Mouse (Mus musculus) MEL (cell line): ENCODE measurements around the gene Ppm1d. TPM values are rescaled to one million over a fixed set of nuclear protein-coding genes. Genes with fewer than 3 reads are reported as not detected.

Experiments used
- DNase-seq: peaks from one replicate; pipeline ENCODE4 v3.0.0; 2011; ENCODE audit warnings: low read depth, low spot score
- H3K27ac ChIP-seq: 2 replicates; pipeline ENCODE4 v1.5.1; 2012; ENCODE audit warnings: low read depth, mild to moderate bottlenecking, control low read depth, low read length, moderate library complexity; ENCODE audit not compliant: control insufficient read depth
- H3K27me3 ChIP-seq, 2 experiments: fragments of 150-350 bp in 1 of 2; sonication (generic) in 1 of 2; 2 replicates each; pipeline ENCODE4 v1.6.1; 2012; ENCODE audit warnings: low read length in 2 of 2, mild to moderate bottlenecking in 2 of 2, improper control_type of control experiment in 1 of 2, moderate library complexity in 1 of 2; ENCODE audit not compliant: insufficient read depth in 2 of 2, control insufficient read depth in 1 of 2
- H3K36me3 ChIP-seq, 2 experiments: 2 replicates each; pipeline ENCODE4 v1.6.1; 2012 to 2014; ENCODE audit warnings: low read length in 2 of 2, improper control_type of control experiment in 1 of 2, inconsistent platforms in 1 of 2, mild to moderate bottlenecking in 1 of 2; ENCODE audit not compliant: insufficient read depth in 2 of 2, control insufficient read depth in 1 of 2
- H3K4me1 ChIP-seq, 2 experiments: fragments of 150-350 bp in 1 of 2; sonication (generic) in 1 of 2; 2 replicates each; pipeline ENCODE4 v1.6.1; 2012; ENCODE audit warnings: low read length in 2 of 2, improper control_type of control experiment in 1 of 2, mild to moderate bottlenecking in 1 of 2; ENCODE audit not compliant: insufficient read depth in 2 of 2, control insufficient read depth in 1 of 2
- H3K4me3 ChIP-seq, 2 experiments: fragments of 150-350 bp in 1 of 2; sonication (generic) in 1 of 2; 2 replicates each; pipeline ENCODE4 v1.5.1; 2012; ENCODE audit warnings: low read depth in 2 of 2, low read length in 2 of 2, mild to moderate bottlenecking in 2 of 2, moderate library complexity in 2 of 2, control low read depth in 1 of 2, improper control_type of control experiment in 1 of 2; ENCODE audit not compliant: control insufficient read depth in 1 of 2, insufficient read depth in 1 of 2
- H3K79me2 ChIP-seq: 2 replicates; pipeline ENCODE4 v1.6.1; 2012; ENCODE audit warnings: mild to moderate bottlenecking, low read length, moderate library complexity; ENCODE audit not compliant: control insufficient read depth, poor library complexity, insufficient read depth
- H3K9ac ChIP-seq: 2 replicates; pipeline ENCODE4 v1.6.1; 2012; ENCODE audit warnings: low read depth, mild to moderate bottlenecking, control low read depth, low read length, moderate library complexity; ENCODE audit not compliant: control insufficient read depth, poor library complexity, severe bottlenecking
- H3K9me3 ChIP-seq: fragments of 150-350 bp; sonication (generic); replicated peaks from 2 replicates; pipeline ENCODE4 v1.6.1; 2012; ENCODE audit warnings: mild to moderate bottlenecking, low read length, improper control_type of control experiment, moderate library complexity; ENCODE audit not compliant: insufficient read depth
- BHLHE40 ChIP-seq: IDR thresholded peaks from 2 replicates; pipeline ENCODE4 v1.6.1; 2012; ENCODE audit warnings: low read depth, mild to moderate bottlenecking, inconsistent platforms, low read length, improper control_type of control experiment, borderline replicate concordance
- CHD1 ChIP-seq: IDR thresholded peaks from 2 replicates; pipeline ENCODE4 v1.6.1; 2012; ENCODE audit warnings: low read depth, mild to moderate bottlenecking, inconsistent platforms, low read length, improper control_type of control experiment
- CTCF ChIP-seq, 3 experiments: IDR thresholded peaks in 2 of 3; conservative IDR thresholded peaks in 1 of 3; 2 replicates each; pipeline ENCODE4 v1.5.1; 2011 to 2012; ENCODE audit warnings: low read length in 3 of 3, low read depth in 2 of 3, mild to moderate bottlenecking in 2 of 3, improper control_type of control experiment in 1 of 3, inconsistent platforms in 1 of 3, mixed read lengths in 1 of 3, moderate library complexity in 1 of 3; ENCODE audit not compliant: control insufficient read depth in 1 of 3, insufficient read depth in 1 of 3, poor library complexity in 1 of 3, severe bottlenecking in 1 of 3
- EP300 ChIP-seq, 2 experiments: IDR thresholded peaks; 2 replicates each; pipeline ENCODE4 v1.6.1; 2011; ENCODE audit warnings: improper control_type of control experiment in 2 of 2, low read length in 2 of 2, low read depth in 1 of 2, mild to moderate bottlenecking in 1 of 2
- ETS1 ChIP-seq: IDR thresholded peaks from 2 replicates; pipeline ENCODE4 v1.6.1; 2012; ENCODE audit warnings: low read depth, mild to moderate bottlenecking, inconsistent platforms, low read length, improper control_type of control experiment, moderate library complexity
- HCFC1 ChIP-seq: IDR thresholded peaks from 2 replicates; pipeline ENCODE4 v1.6.1; 2012; ENCODE audit warnings: low read depth, mild to moderate bottlenecking, inconsistent platforms, low read length, improper control_type of control experiment, moderate library complexity
- MAX ChIP-seq: IDR thresholded peaks from 2 replicates; pipeline ENCODE4 v1.6.1; 2011; ENCODE audit warnings: low read length, improper control_type of control experiment
- SMC3 ChIP-seq: IDR thresholded peaks from 2 replicates; pipeline ENCODE4 v1.6.1; 2011; ENCODE audit warnings: low read depth, low read length, improper control_type of control experiment
- ZKSCAN1 ChIP-seq: IDR thresholded peaks from 2 replicates; pipeline ENCODE4 v1.6.1; 2012; ENCODE audit warnings: low read depth, mild to moderate bottlenecking, inconsistent platforms, low read length, improper control_type of control experiment, moderate library complexity
- polyA plus RNA-seq, 2 experiments: library from polyadenylated mRNA; stranded (reverse) in 1 of 2; unstranded in 1 of 2; fragments of >175 nt in 1 of 2; fragments of >200 nt in 1 of 2; gene quantifications; 2 replicates each; pipeline versions ENCODE4 v1.2.1 to v1.2.4; 2012; ENCODE audit warnings: low replicate concordance in 2 of 2, low read depth in 1 of 2; ENCODE audit not compliant: insufficient read length in 2 of 2, insufficient read depth in 1 of 2, missing spikeins in 1 of 2
- total RNA-seq: library from RNA; depleted of rRNA; stranded (reverse); fragments of 300-350 nt; gene quantifications from 2 replicates; pipeline ENCODE4 v1.2.3, GENCODE M21; 2012; rRNA removed

Gene Ppm1d
- total and polyA plus RNA-seq, 3 experiments: 13.3 to 15.5 TPM; not detected in 1

DNA sequence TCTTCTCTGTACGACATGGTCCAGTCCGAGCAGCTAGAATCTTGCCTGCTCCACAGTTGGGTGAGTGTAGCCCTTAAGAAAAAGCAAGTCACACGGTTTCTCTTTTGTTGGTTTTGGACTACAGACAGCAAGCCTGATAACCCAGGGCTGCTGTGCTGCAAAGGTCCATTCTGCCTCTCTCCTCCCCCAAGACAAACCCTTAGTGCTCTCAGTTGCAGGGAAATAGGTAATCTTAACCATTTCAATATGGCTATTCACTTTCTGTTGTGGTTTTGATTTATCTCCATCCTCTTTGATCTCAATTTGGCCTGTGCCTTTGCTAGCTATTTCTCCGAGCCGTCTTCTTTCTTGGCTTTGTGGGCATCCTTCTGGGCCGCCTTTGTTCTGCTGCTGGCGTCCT lies 84.3 kb downstream of the Ppm1d start:
- Histone ChIP-seq H3K4me1 (no peaks in the 10 kb centered on the region), H3K9ac (no peak overlapping the region), H3K79me2 (no peaks in the 10 kb centered on the region), H3K9me3 (no peaks in the 10 kb centered on the region), H3K4me3 (no peak overlapping the region), H3K27ac (no peak overlapping the region), H3K36me3 (no peaks in the 10 kb centered on the region), H3K27me3 (no peaks in the 10 kb centered on the region)
- TF ChIP-seq MAX (no peak), CTCF (IDR thresholded peaks at IDR 0.05 in 2 of 3, conservative IDR thresholded peaks at IDR 0.05 in 1 of 3; ENCODE audit: control insufficient read depth in 1 of 3, insufficient read depth in 1 of 3, low read depth in 2 of 3, low read length in 3 of 3, poor library complexity in 1 of 3, severe bottlenecking in 1 of 3) (no peak), ETS1 (no peak), EP300 (IDR thresholded peaks at IDR 0.05; ENCODE audit: low read depth in 1 of 2, low read length in 2 of 2) (no peak), HCFC1 (no peak), SMC3 (no peak), BHLHE40 (no peak), CHD1 (no peak), ZKSCAN1 (no peak)
- DNase-seq: no peak

Other genes with a start within 250 kb of the Ppm1d start
- gene Usp32, start 171.1 kb upstream of the Ppm1d start, total RNA-seq: 11.3 and 12.5 TPM in 2 replicates
- 10 to 100 TPM in 1 of 2 experiments, not detected in 1; 11.5 TPM for gene Usp32, start 171.1 kb upstream of the Ppm1d start, polyA plus RNA-seq
- gene 1700125H20Rik, start 140.8 kb upstream of the Ppm1d start, total RNA-seq: not detected in 2 replicates
- not detected for gene 1700125H20Rik, start 140.8 kb upstream of the Ppm1d start, polyA plus RNA-seq
- gene Appbp2, start 76.1 kb upstream of the Ppm1d start, total RNA-seq: 34.4 and 38.2 TPM in 2 replicates
- 100 to 1,000 TPM in 1 of 2 experiments, 10 to 100 TPM in 1; 25.5 to 157 TPM for gene Appbp2, start 76.1 kb upstream of the Ppm1d start, polyA plus RNA-seq
- 5.9 and 8.6 TPM in 2 replicates for gene Bcas3, start 41.9 kb downstream of the Ppm1d start, total RNA-seq
- 10 to 100 TPM in 1 of 2 experiments, not detected in 1; 14.7 TPM for gene Bcas3, start 41.9 kb downstream of the Ppm1d start, polyA plus RNA-seq